Mouse (Mus musculus) heart, postnatal 14 days (tissue): ENCODE measurements at regions not wholly inside any gene's neighbourhood (a gene's known extent, or its start where the extent isn't known, plus 50 kb on each side); places are given as distances from the start of the nearest gene placed in this dataset.

ENCODE experiments used
- DNase-seq, 2 experiments: peaks; one replicate each; pipeline ENCODE4 v3.0.0; 2021 to 2022
- intact Hi-C: fragments of 180-260 bp; cut with DNase I; formaldehyde crosslinking; loops from one replicate; pipeline ENCODE4 v1.15.1; 2025

GRCm38 (mm10) chr17:54821059-54821458 lies 522.2 kb upstream of the Slc5a7 start:
- no peak for DNase-seq
- intact Hi-C loops, result no loop called here

GRCm38 (mm10) chr17:54853631-54854030 lies 554.8 kb upstream of the Slc5a7 start:
- intact Hi-C loops, result no loop called here
- DNase-seq, result no peak

- intact Hi-C loops, result no loop called here
- peak in 1 of 2 experiments; percentile 1 for DNase-seq
Measured at GRCm38 (mm10) chr17:54896198-54896597, 549.0 kb upstream of the St6gal2 start.

- intact Hi-C loops, result no loop called here
- no peak for DNase-seq
Measured at GRCm38 (mm10) chr17:54929181-54929715, 515.9 kb upstream of the St6gal2 start.

- intact Hi-C loops, result no loop called here
- DNase-seq, result no peak
Measured at GRCm38 (mm10) chr17:54943380-54944047, 501.7 kb upstream of the St6gal2 start.

- intact Hi-C loops, result no loop called here
- no peak for DNase-seq
Measured at GRCm38 (mm10) chr17:54944288-54944931, 500.8 kb upstream of the St6gal2 start.
